Mouse (Mus musculus) olfactory bulb, adult 2 months (tissue): ENCODE results near the gene Mapk6.

ENCODE experiments used
- CTCF ChIP-seq: fragments of 200-500 bp; IDR thresholded peaks from 2 replicates; pipeline ENCODE4 v1.5.1; 2012; ENCODE audit warnings: low read depth, mild to moderate bottlenecking, low read length, moderate library complexity; ENCODE audit not compliant: insufficient read depth
- POLR2A ChIP-seq: fragments of 200-500 bp; IDR thresholded peaks from 2 replicates; pipeline ENCODE4 v1.6.1; 2012; ENCODE audit warnings: mild to moderate bottlenecking, low read depth, low read length, moderate library complexity; ENCODE audit not compliant: insufficient read depth

DNA sequence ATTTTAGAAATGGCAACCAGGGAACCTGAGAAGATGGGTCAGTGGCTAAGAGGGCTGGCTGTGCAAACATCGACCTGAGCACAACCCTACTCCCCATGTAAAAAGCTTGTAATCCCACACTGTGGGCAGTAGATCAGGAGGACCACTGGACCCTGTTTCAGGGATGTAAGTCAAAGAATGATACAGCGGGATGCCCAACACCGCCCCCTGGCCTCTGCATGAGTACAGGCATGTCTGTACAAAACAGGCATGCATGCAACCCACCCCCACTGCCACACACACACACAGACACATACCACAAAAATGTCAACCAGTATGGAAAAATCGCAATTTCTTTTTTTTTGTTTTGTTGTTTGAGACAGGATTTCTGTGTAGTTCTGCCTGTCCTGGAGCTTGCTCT lies 10.7 kb downstream of the Mapk6 start:
- no peak for TF ChIP-seq CTCF
- no peak for TF ChIP-seq POLR2A
